Mouse (Mus musculus): ENCODE measurements around the gene Angel1.
A peak's percentile ranks its signal among the peaks of the same experiment; 100 is the strongest.

The Angel1 gene

DNA sequence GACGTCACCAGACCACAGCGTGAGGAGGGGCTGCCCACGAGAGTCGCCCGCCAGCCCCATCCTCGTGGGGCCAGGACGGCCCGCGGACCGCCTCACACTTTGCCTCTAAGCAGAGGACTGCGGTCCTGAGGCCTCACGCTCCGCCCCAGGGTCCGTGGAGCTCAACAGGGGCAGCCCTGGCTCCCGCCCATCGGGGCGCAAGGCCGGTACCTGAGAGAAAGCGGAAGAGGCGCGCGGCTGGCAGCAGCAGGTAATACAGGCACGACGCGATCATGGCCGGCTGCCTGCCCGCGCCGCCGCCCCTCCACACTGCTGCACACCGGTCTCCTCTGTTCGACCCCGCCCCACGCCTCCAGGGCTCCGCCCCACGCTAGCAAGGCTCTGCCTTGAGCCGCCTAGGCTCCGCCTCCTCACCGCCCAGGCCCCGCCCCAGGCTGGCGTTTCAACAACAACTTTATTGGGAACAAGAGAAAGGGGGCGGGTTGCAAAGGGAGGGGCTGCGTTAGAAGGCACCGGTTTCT lies at the start of gene Angel1:
Gene Angel1, minus strand, starts transcription at position 341 of the 521 bp plus-strand sequence.
- DNase-seq (ENCODE audit: low spot score in 2 of 2): peak; percentile 83 to 88

- DNase-seq (ENCODE audit: low spot score in 2 of 2): no peak
These were observed 49.5 kb upstream of the Angel1 start for GRCm38 (mm10) chr12:86775561-86776280.

DNA sequence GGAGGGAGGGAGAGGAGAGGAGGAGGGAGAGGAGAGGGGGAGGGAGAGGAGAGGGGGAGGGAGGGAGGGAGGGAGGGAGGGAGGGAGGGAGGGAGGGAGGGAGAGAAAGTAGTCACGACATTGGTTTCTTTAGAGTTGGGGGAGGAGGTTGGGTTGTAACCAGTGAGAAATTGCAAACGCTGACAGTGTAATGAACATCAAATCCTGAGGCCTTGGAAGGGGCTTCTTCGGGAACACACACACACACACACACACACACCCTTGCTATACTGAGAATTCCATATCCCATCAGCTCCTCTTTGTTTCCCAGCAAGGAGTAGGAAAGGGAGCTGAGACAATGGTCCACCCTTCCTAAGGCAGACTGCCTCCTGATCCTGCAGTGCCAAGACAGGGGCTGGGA lies 46.3 kb upstream of the Angel1 start:
- no peak for DNase-seq (ENCODE audit: low spot score in 2 of 2)

DNA sequence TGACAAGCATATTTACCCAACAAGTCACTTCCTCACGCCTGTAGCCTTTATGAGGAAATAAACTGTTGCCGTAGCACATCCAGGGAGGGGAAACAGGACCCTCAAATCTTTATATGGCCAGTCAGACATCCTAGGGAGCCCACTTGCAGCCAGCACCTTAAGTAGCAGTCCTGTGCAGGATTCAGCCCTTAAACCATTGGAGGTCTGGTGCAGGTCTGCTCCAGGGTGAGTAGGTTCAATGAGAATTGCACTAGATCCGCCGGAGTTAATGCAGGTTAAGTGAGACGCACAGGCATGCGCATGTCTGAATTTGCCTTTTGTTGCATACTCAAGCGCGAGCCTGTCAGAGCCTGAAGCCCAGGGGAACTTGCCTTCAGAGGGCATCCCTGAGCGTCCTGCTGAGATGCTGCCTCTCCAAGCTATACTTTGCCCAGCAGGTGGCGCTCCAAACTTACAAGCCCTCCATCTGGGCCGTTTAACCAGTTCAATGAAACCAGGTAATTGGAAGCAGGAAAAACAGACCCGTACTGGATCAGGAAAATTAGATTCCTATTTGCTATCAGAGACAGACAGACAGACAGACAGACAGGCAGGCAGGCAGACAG lies 45.7 kb upstream of the Angel1 start:
- DNase-seq (ENCODE audit: low spot score in 2 of 2): peak; percentile 91 to 93

DNA sequence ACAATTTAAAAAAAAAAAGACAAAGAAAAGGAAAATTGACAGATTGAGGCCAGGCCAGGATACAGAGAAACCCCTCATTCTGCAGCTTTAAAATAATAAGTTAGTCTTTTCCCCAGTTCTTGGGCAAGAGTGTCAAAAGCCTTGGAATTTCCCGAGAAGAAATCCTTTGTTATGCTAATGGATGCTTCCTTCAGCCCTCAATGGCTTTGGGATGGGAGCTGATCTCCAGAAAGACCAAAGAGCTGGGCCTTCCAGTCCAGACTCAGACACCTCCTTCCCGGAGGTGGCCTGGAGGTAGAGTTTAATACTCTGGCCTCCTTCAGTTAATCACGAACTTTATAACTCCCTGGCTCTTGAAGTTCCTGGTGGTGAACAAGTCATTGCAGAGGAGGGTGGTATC lies 44.7 kb upstream of the Angel1 start:
- DNase-seq (ENCODE audit: low spot score in 2 of 2): no peak

GRCm38 (mm10) chr12:86770261-86770670 lies 44.0 kb upstream of the Angel1 start:
- no peak for DNase-seq (ENCODE audit: low spot score in 2 of 2)

DNA sequence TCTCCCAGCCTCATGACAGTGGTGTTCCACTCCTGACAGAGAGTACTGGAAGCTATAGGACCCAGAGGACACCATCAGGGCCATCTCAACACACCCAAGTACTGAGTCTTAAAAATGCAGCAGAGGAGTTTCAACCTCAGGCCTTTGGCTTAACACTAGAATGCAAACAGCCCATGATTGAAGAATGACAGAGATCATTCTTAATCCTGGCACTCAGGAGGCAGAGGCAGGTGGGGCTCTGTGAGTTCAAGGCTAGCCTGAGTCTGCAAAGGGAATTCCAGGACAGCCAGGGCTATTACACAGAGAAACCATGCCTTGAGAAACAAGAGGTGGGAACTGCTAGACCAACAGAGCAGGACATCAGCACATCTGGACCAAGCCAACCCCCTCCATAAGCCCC lies 43.6 kb upstream of the Angel1 start:
- no peak for DNase-seq (ENCODE audit: low spot score in 2 of 2)

DNA sequence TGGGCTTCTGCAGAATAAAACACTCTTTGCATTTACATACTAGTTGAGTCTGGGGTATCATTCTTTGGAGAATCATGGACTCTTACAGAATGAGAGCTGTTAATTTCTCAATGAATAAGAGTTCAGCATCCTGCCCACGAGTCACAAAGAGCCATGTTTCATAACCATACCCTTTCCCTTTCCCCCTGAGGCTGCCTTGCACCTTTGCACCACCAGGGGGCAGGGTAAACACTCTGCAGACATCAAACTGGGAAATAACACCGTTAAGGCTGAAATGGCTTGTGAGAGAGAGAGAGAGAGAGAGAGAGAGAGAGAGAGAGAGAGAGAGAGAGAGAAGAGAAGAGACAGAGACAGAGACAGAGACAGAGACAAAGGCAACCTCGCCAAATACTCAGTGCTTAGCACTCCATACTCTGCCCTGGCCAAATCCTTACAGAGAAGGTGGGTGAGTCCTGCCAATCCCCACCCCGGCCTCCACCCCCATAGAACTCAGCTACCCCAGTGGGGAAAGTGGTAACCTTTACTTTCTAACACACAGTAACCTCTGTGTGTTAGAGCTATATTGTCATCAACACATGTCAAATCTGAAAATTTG lies 42.8 kb upstream of the Angel1 start:
- peak; percentile 84 to 85 for DNase-seq (ENCODE audit: low spot score in 2 of 2)

GRCm38 (mm10) chr12:86767868-86768631 lies 41.8 kb upstream of the Angel1 start:
- DNase-seq (ENCODE audit: low spot score in 2 of 2): peak in 1 of 2 experiments; percentile 51

GRCm38 (mm10) chr12:86766467-86766866 lies 40.2 kb upstream of the Angel1 start:
- no peak for DNase-seq (ENCODE audit: low spot score in 2 of 2)

- DNase-seq (ENCODE audit: low spot score in 2 of 2): no peak
These were observed 37.8 kb upstream of the Angel1 start for GRCm38 (mm10) chr12:86764060-86764459.

- DNase-seq (ENCODE audit: low spot score in 2 of 2): no peak
These were observed 34.8 kb upstream of the Angel1 start for GRCm38 (mm10) chr12:86761036-86761435.

- DNase-seq (ENCODE audit: low spot score in 2 of 2): no peak
These were observed 8.1 kb upstream of the Angel1 start, which contains the start of gene Lrrc74a for GRCm38 (mm10) chr12:86734319-86734810. TSS of gene Lrrc74a (plus strand) at chr12:86734369.

- DNase-seq (ENCODE audit: low spot score in 2 of 2): no peak
These were observed 554 bp downstream of the Angel1 start for GRCm38 (mm10) chr12:86725706-86726105.

DNA sequence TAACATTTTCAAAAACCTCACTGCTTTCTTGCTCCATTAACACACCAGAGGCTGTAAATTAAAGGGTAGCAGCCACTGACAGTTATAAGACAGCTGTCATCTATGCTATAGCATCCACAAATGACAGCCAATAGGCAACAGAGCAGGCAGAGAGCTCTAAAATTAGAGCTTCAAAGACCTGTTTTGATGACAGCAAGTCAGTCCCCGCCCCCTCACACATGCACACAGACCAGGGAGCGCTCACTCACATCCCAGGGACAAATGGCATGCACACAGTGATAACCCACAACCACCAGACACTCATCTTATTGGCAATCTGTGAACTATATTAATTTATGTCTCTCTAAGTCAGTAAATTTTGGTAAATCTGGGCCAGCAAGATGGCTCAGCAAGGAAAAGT lies 2.0 kb downstream of the Angel1 start:
- DNase-seq (ENCODE audit: low spot score in 2 of 2): no peak

DNA sequence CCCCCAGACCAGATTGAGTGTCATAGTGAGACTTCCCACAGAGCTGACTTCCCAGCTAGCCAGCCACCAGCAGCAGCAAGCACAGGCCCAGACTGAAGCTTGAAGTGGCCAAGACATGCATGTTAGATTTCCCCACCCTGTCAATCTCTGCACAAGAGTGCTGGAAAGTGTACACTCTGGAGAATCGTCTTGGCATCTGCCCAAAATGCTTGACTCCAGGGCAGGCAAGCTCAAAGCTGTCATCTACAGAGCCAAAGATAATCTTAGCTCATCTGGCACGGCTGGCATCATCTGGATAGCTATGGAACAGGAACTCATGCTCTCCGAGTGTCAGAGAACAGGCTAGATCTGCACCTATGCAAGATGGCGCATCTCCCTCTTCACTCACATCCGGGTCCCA lies 4.8 kb downstream of the Angel1 start:
- DNase-seq (ENCODE audit: low spot score in 2 of 2): no peak

DNA sequence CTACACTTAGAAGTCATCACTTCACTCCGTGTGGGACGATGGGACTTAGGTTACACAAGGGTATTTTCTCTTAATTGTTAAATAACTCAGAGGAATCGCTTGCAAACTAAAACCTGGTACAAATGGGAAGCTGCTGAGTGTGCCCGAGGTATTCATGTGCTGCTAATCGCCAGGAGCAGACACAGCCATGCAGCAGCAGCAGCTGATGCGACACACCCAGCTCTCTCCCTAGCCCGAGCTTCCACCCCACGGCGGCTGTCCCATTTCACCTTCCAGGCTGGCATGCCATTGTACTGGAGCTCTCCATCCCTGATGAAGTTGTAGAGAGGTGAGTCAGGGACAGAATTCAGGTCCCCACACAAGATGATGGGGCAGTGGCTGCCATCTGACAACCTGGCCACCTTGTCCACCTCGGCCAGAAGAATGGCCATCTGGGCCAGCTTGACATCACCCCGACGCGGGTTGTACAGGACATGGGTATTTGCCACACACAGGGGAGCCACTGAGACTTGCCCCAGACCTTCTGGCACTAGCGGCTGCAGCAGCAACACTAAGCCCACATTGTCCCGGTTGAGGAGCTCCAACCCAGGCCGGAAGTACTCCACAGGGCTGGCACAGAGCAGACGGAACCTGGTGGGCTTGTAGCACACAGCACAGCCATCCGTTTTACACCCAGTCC lies 6.2 kb downstream of the Angel1 start:
- DNase-seq (ENCODE audit: low spot score in 2 of 2): no peak

- DNase-seq (ENCODE audit: low spot score in 2 of 2): no peak
These were observed 9.3 kb downstream of the Angel1 start for GRCm38 (mm10) chr12:86716962-86717361.

DNA sequence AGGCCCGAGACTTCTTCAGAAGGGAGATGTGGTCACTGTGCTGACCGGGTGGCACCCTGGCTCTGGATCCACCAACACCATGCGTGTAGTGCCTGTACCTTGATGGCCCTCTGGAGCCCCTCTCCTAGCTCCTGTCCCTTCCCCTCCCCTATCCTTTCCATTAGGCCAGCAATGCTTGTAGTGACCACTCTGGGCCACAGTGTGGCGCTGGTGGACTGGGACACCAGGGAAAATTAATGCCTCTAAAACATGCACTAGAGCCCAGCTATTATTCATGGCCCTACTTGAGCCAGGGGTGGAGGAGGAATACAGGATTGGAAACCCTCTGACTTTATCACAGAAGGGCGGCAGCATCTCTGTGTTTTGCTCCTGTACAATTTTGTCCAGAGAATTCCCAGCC lies 10.9 kb downstream of the Angel1 start:
- DNase-seq (ENCODE audit: low spot score in 2 of 2): peak; percentile 78

- no peak for DNase-seq (ENCODE audit: low spot score in 2 of 2)
These were observed 12.2 kb downstream of the Angel1 start for GRCm38 (mm10) chr12:86714026-86714425.

DNA sequence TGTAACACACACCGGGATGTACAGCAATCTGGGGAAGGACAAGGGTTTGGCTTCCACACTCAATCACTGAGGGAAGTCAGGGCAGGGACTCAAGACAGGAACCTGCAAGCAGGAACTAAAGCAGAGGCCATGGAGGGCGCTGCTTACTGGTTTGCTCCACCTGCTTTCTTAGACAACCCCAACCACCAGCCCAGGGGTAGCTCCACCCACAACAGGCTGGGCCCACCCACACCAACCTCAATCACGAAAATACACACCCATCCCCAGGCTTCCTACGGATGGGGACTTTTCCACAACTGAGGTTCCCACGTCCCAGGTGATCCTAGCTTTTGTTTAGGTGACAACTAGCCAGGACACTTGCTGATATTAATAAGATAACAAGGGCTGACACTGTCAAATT lies 20.4 kb downstream of the Angel1 start:
- no peak for DNase-seq (ENCODE audit: low spot score in 2 of 2)
